Mouse (Mus musculus): ENCODE measurements at regions not wholly inside any gene's neighbourhood (a gene's known extent, or its start where the extent isn't known, plus 50 kb on each side); places are given as distances from the start of the nearest gene placed in this dataset.

DNA sequence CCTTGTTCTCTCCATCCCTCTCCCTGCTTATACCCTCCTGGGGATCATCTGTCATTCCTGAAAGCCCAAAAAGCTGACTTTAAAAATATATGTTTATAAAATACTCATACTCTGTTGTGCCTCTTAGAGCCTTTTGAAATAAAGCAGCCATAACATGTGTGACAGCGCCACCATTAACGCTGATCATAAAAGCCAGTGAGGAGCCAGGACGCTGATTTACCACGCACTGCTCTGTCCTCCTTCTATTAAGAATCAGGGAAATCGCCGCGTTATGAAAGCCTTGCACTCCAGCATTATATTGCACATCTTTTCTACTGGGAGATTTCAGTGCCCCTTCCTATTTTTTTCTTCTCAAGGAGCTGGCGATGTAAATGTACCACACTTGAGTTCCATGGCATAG is 195.1 kb downstream of the Cenpc1 start:
- no peak overlapping the region for H3K27ac ChIP-seq (ENCODE audit: low read depth, low read length)
- H3K4me3 ChIP-seq (ENCODE audit: low read depth, low read length): no peak overlapping the region
- no peak overlapping the region for H3K4me2 ChIP-seq (ENCODE audit: low read depth, low read length, poor library complexity, severe bottlenecking)
- no peak for TF ChIP-seq CTCF (IDR thresholded peaks at IDR 0.05)
- no peak overlapping the region for H3K9ac ChIP-seq (replicated peaks; ENCODE audit: low read length, poor library complexity, severe bottlenecking)
- H3K36me3 ChIP-seq (ENCODE audit: insufficient read depth, low read length): no peaks in the 10 kb centered on the region
- H3K9me3 ChIP-seq (ENCODE audit: low read length): no peaks in the 10 kb centered on the region
- 74% methylated on average over 8 of the region's 8 CpGs for WGBS
- no peaks in the 10 kb centered on the region for H3K4me1 ChIP-seq (ENCODE audit: insufficient read depth, low read length)
- H3K27me3 ChIP-seq (ENCODE audit: insufficient read depth, low read length): no peaks in the 10 kb centered on the region
- peak; percentile 27 for DNase-seq (ENCODE audit: low spot score)
- no peak for ATAC-seq (ENCODE audit: low FRiP score)

DNA sequence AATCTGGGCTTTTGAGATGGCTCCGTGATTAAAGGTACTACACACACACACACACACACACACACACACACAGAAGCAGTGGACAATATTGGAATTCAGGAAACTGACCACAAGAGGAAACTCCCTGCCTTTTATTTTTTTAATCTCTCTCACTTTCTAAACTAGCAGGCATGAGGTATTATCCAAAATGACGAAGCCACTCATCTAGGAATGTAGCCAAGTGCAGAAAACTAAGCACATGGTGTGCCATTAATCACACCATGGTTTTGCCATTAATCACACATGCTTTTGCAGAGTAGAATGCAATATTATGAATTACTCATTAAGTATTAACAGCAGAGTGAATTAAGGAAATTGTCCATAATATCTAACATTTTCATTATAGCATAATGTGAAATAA is 232.8 kb downstream of the Cenpc1 start:
- Histone ChIP-seq H3K36me3 (ENCODE audit: insufficient read depth, low read length) (no peaks in the 10 kb centered on the region), H3K4me1 (ENCODE audit: insufficient read depth, low read length) (no peaks in the 10 kb centered on the region), H3K4me2 (ENCODE audit: low read depth, low read length, poor library complexity, severe bottlenecking) (no peak overlapping the region), H3K9ac (replicated peaks; ENCODE audit: low read length, poor library complexity, severe bottlenecking) (no peak overlapping the region), H3K9me3 (ENCODE audit: low read length) (no peaks in the 10 kb centered on the region), H3K4me3 (ENCODE audit: low read depth, low read length) (no peak overlapping the region), H3K27ac (ENCODE audit: low read depth, low read length) (no peak overlapping the region), H3K27me3 (ENCODE audit: insufficient read depth, low read length) (no peaks in the 10 kb centered on the region)
- DNase-seq (ENCODE audit: low spot score) (no peak), ATAC-seq (ENCODE audit: low FRiP score) (no peak)
- TF ChIP-seq CTCF (IDR thresholded peaks at IDR 0.05): no peak
- 79% methylated on average over 2 of the region's 2 CpGs for WGBS

DNA sequence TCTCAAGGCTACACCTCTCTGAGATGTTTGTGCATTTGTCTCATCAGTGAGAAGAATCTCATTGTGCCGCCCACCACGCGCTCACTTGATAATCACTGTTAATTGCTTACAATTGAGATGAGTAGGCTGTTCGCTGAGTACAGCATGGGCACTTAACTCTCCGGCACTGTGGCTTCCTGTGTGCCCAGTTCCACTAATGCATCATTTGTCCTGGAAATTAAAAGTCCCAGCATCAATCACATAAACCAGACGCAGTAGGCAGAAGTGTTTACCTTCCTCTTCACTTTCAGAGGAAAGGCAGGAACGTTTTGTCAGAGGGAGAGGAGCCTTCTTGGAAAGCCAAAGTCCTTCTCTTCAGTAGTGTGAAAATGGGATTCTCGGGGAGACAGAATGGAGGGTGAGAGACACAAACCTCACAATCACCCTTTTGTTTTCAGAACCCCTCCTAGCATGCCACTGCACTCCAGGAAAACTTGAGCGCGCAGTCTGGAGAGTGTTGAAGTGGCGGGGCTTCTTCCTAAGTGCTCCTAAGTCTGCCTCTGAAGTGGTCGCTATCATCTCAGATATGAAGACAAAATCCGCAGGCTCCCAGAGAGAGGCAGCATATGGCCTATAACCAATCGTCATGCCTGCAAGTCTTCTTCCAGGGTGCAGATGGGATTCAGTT is 269.7 kb downstream of the Cenpc1 start:
- Histone ChIP-seq H3K9me3 (ENCODE audit: low read length) (no peaks in the 10 kb centered on the region), H3K4me2 (ENCODE audit: low read depth, low read length, poor library complexity, severe bottlenecking) (no peak overlapping the region), H3K9ac (replicated peaks; ENCODE audit: low read length, poor library complexity, severe bottlenecking) (no peak overlapping the region), H3K4me1 (ENCODE audit: insufficient read depth, low read length) (no peaks in the 10 kb centered on the region), H3K27me3 (ENCODE audit: insufficient read depth, low read length) (no peaks in the 10 kb centered on the region), H3K36me3 (ENCODE audit: insufficient read depth, low read length) (no peaks in the 10 kb centered on the region), H3K4me3 (ENCODE audit: low read depth, low read length) (no peak overlapping the region), H3K27ac (ENCODE audit: low read depth, low read length) (no peak overlapping the region)
- TF ChIP-seq CTCF (IDR thresholded peaks at IDR 0.05): no peak
- WGBS: 83% methylated on average over 14 of the region's 14 CpGs
- no peak for ATAC-seq (ENCODE audit: low FRiP score)
- DNase-seq (ENCODE audit: low spot score): no peak

DNA sequence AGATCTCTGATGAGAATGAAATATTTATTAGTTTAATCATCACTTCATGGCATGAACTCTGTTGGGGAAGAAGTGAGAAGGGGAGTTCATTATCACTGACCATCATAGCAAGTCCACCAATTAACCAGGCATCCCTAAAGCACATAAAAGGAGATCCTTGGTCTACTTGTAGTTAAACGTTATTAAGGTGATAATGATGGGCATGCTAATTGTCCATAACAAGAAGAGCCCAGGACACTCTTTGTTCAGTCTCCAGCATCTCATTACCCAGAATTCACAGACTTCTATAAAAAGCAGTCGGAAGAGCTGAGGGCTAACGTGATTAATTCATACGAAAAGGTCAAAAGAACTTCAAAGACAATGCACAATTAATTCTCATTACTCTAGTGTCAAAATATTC is 272.2 kb downstream of the Cenpc1 start:
- no peaks in the 10 kb centered on the region for H3K9me3 ChIP-seq (ENCODE audit: low read length)
- ATAC-seq (ENCODE audit: low FRiP score): no peak

DNA sequence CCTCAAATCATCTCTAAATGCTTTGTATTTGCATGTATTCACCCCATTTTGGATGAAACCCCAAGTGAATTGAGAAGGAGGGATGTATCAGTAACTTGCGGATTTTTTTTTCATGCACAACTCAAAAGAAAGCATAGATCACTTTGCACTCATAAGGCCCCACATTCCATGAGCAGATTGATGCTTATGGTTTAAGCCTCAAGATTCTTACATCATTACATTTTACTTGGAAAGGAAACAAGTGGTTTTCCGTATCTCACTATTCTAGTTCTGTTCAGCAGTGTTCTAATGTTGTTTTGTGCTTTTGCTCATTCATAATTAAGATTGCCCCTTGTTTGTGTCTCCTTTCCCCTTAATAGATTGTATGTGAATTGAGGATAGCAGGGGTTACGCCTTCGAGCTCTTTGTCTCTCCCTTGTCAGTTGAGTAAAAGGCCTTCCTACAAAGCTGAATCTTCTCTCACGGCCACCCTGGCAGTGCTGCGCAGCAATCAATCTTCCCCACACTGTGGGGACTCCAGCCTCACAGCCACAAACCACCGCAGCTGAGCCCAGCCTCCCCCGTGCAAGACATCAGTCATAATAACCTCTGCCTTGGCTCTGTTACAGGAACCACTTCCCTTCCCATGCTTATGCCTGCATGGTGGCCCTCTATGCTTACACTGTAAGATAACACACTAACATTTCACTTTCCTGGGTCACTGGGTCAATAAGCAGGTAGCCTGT is 284.5 kb downstream of the Cenpc1 start:
- H3K4me3 ChIP-seq (ENCODE audit: low read depth, low read length): no peak overlapping the region
- H3K9me3 ChIP-seq (ENCODE audit: low read length): no peaks in the 10 kb centered on the region
- no peaks in the 10 kb centered on the region for H3K27me3 ChIP-seq (ENCODE audit: insufficient read depth, low read length)
- DNase-seq (ENCODE audit: low spot score): peak; percentile 46
- no peaks in the 10 kb centered on the region for H3K36me3 ChIP-seq (ENCODE audit: insufficient read depth, low read length)
- ATAC-seq (ENCODE audit: low FRiP score): no peak; the same call in 1 of the 2 replicates
- no peaks in the 10 kb centered on the region for H3K4me1 ChIP-seq (ENCODE audit: insufficient read depth, low read length)
- WGBS: 38% methylated on average over 8 of the region's 8 CpGs
- H3K4me2 ChIP-seq (ENCODE audit: low read depth, low read length, poor library complexity, severe bottlenecking): no peak overlapping the region
- no peak overlapping the region for H3K27ac ChIP-seq (ENCODE audit: low read depth, low read length)
- no peak overlapping the region for H3K9ac ChIP-seq (replicated peaks; ENCODE audit: low read length, poor library complexity, severe bottlenecking)
- TF ChIP-seq CTCF (IDR thresholded peaks at IDR 0.05): no peak

More for the DNA sequence above, 272.2 kb downstream of the Cenpc1 start:
- TF ChIP-seq CTCF (IDR thresholded peaks at IDR 0.05): no peak
- DNase-seq (ENCODE audit: low spot score): no peak
- Histone ChIP-seq H3K9ac (replicated peaks; ENCODE audit: low read length, poor library complexity, severe bottlenecking) (no peak overlapping the region), H3K4me2 (ENCODE audit: low read depth, low read length, poor library complexity, severe bottlenecking) (no peak overlapping the region), H3K4me3 (ENCODE audit: low read depth, low read length) (no peak overlapping the region), H3K27ac (ENCODE audit: low read depth, low read length) (no peak overlapping the region), H3K36me3 (ENCODE audit: insufficient read depth, low read length) (no peaks in the 10 kb centered on the region), H3K27me3 (ENCODE audit: insufficient read depth, low read length) (no peaks in the 10 kb centered on the region), H3K4me1 (ENCODE audit: insufficient read depth, low read length) (no peaks in the 10 kb centered on the region)
- 70% methylated on average over 4 of the region's 4 CpGs for WGBS

DNA sequence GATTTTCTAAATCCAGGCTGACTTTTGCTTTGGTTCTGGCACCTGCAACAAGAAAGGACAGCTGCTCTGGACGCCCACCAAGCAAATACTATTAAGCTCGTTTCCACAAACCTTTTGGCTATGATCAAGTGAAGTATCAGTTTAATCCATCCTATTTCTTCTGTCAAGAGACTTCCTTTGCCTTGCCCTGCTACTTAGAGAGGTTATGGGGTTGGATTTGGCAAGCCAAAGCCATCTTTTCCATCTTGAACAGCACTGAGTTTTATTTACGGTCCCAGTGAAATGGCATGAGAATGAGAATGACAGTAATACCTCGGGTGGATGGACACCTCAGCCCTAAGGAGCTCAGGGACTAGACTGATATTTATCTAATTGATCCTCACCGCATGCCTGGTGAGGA is 285.4 kb downstream of the Cenpc1 start:
- Histone ChIP-seq H3K4me2 (ENCODE audit: low read depth, low read length, poor library complexity, severe bottlenecking) (no peak overlapping the region), H3K36me3 (ENCODE audit: insufficient read depth, low read length) (no peaks in the 10 kb centered on the region), H3K27ac (ENCODE audit: low read depth, low read length) (no peak overlapping the region), H3K9me3 (ENCODE audit: low read length) (no peaks in the 10 kb centered on the region), H3K4me3 (ENCODE audit: low read depth, low read length) (no peak overlapping the region), H3K9ac (replicated peaks; ENCODE audit: low read length, poor library complexity, severe bottlenecking) (no peak overlapping the region), H3K4me1 (ENCODE audit: insufficient read depth, low read length) (no peaks in the 10 kb centered on the region), H3K27me3 (ENCODE audit: insufficient read depth, low read length) (no peaks in the 10 kb centered on the region)
- no peak for TF ChIP-seq CTCF (IDR thresholded peaks at IDR 0.05)
- ATAC-seq (ENCODE audit: low FRiP score) (no peak), DNase-seq (ENCODE audit: low spot score) (peak; percentile 59)
- WGBS: 16% methylated on average over 5 of the region's 5 CpGs

All from midbrain, postnatal 0 days (tissue).